Mouse (Mus musculus) spleen, adult 2 months (tissue): ENCODE data around the gene Glb1l2.

Experiments
- CTCF ChIP-seq: fragments of 200-500 bp; IDR thresholded peaks from 2 replicates; pipeline ENCODE4 v1.5.1; 2011; ENCODE audit warnings: mild to moderate bottlenecking, inconsistent platforms; ENCODE audit not compliant: insufficient read depth, insufficient read length, insufficient replicate concordance; ENCODE audit errors: extremely low read depth
- POLR2A ChIP-seq: fragments of 200-500 bp; IDR thresholded peaks from 2 replicates; pipeline ENCODE4 v1.6.1; 2011; ENCODE audit warnings: low read depth, low read length, inconsistent platforms

GRCm38 (mm10) chr9:26760081-26760480 lies 46.2 kb downstream of the Glb1l2 start:
- TF ChIP-seq POLR2A (no peak), CTCF (no peak)
